Mouse (Mus musculus) myocyte (in vitro differentiated cells): ENCODE data around the gene Gm20388. TPM values are rescaled to one million over a fixed set of nuclear protein-coding genes. Genes with fewer than 3 reads are reported as not detected.
A peak's percentile ranks its signal among the peaks of the same experiment; 100 is the strongest.

ENCODE experiments used
- H3K27me3 ChIP-seq: one replicate; pipeline ENCODE4 v1.6.1; 2011; ENCODE audit not compliant: control insufficient read depth, insufficient read depth, insufficient read length
- H3K36me3 ChIP-seq: one replicate; pipeline ENCODE4 v1.6.1; 2011; ENCODE audit not compliant: control insufficient read depth, insufficient read depth
- H3K4me2 ChIP-seq: one replicate; pipeline ENCODE4 v1.6.1; 2011; ENCODE audit warnings: low read depth, control low read depth
- H3K4me3 ChIP-seq: one replicate; pipeline ENCODE4 v1.5.1; 2011; ENCODE audit warnings: mild to moderate bottlenecking, control low read depth, moderate library complexity
- H3K79me2 ChIP-seq: one replicate; pipeline ENCODE4 v1.6.1; 2011; ENCODE audit not compliant: control insufficient read depth, insufficient read depth
- H3ac ChIP-seq: one replicate; pipeline ENCODE4 v1.6.1; 2011; ENCODE audit not compliant: control insufficient read depth, insufficient read length
- CEBPB ChIP-seq: IDR thresholded peaks from 2 replicates; pipeline ENCODE4 v1.6.1; 2011; ENCODE audit warnings: mild to moderate bottlenecking, moderate library complexity; ENCODE audit not compliant: poor library complexity, insufficient read depth, severe bottlenecking
- E2F4 ChIP-seq: IDR thresholded peaks from one replicate; pipeline ENCODE4 v1.6.1; 2011; ENCODE audit warnings: mild to moderate bottlenecking, control low read depth, moderate library complexity; ENCODE audit not compliant: insufficient read depth
- MAX ChIP-seq: IDR thresholded peaks from one replicate; pipeline ENCODE4 v1.6.1; 2011; ENCODE audit warnings: low read depth, mild to moderate bottlenecking, control low read depth
- MYOD1 ChIP-seq, 3 experiments: IDR thresholded peaks; one replicate each; pipeline ENCODE4 v1.6.1; 2011; ENCODE audit warnings: control low read depth in 2 of 3, low read depth in 2 of 3, mild to moderate bottlenecking in 2 of 3, moderate library complexity in 1 of 3; ENCODE audit not compliant: insufficient read length in 2 of 3, control insufficient read depth in 1 of 3
- MYOG ChIP-seq, 3 experiments: IDR thresholded peaks; one replicate each; pipeline ENCODE4 v1.6.1; 2011; ENCODE audit warnings: control low read depth in 2 of 3, low read depth in 2 of 3, mild to moderate bottlenecking in 2 of 3; ENCODE audit not compliant: insufficient read length in 2 of 3, control insufficient read depth in 1 of 3, insufficient read depth in 1 of 3
- POLR2A ChIP-seq: IDR thresholded peaks from one replicate; pipeline ENCODE4 v1.6.1; 2011; ENCODE audit warnings: low read depth, mild to moderate bottlenecking, control low read depth, moderate library complexity; ENCODE audit not compliant: insufficient read length
- POLR2AphosphoS2 ChIP-seq: IDR thresholded peaks from one replicate; pipeline ENCODE4 v1.6.1; 2011; ENCODE audit warnings: low read depth, control low read depth; ENCODE audit not compliant: insufficient read length
- REST ChIP-seq: IDR thresholded peaks from one replicate; pipeline ENCODE4 v1.6.1; 2011; ENCODE audit warnings: mild to moderate bottlenecking, control low read depth, moderate library complexity; ENCODE audit not compliant: insufficient read depth, insufficient read length
- SRF ChIP-seq: IDR thresholded peaks from one replicate; pipeline ENCODE4 v1.6.1; 2011; ENCODE audit warnings: low read depth; ENCODE audit not compliant: control insufficient read depth, insufficient read length
- TCF12 ChIP-seq: IDR thresholded peaks from one replicate; pipeline ENCODE4 v1.6.1; 2011; ENCODE audit warnings: mild to moderate bottlenecking, control low read depth; ENCODE audit not compliant: poor library complexity, insufficient read depth, severe bottlenecking
- TCF3 ChIP-seq: IDR thresholded peaks from one replicate; pipeline ENCODE4 v1.6.1; 2011; ENCODE audit warnings: low read depth, control low read depth; ENCODE audit not compliant: insufficient read length
- USF1 ChIP-seq: IDR thresholded peaks from one replicate; pipeline ENCODE4 v1.6.1; 2011; ENCODE audit warnings: low read depth, mild to moderate bottlenecking, control low read depth, moderate library complexity
- polyA plus RNA-seq: library from polyadenylated mRNA; unstranded; fragments of >200 nt; fragmentation: generic; extraction: Trizol; gene quantifications from one replicate; pipeline ENCODE4 v1.2.1, GENCODE M21; 2012; ENCODE audit warnings: missing spikeins

The Gm20388 gene
- polyA plus RNA-seq, 1 experiment, result 15.3 TPM

DNA sequence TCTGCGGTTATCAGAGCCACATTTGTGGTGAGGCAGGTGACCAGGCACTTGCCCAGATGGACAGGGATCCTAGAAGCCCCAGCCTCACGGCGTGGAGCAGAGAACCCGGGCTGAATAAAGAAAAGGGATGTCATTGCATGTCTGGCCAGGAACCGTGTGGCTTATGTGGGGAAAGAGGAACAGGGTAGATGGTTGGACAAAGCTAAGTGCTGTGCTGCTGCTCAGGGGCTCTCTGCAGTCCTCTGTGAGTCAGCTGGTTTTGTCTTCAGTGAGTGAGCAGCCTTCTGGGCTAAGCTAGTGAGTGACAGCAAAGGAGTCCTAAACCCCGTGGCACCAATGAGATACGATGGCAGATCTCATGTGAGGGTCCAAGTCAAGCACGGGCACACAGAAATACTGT, 220.5 kb downstream of the Gm20388 start:
- no peak overlapping the region for H3K4me2 ChIP-seq
- no peaks in the 10 kb centered on the region for H3K27me3 ChIP-seq
- H3K4me3 ChIP-seq, result no peak overlapping the region
- H3ac ChIP-seq, result no peak overlapping the region
- H3K79me2 ChIP-seq, result no peaks in the 10 kb centered on the region
- TF ChIP-seq MYOD1 (IDR thresholded peaks at IDR 0.05; ENCODE audit: control insufficient read depth in 1 of 3, insufficient read length in 2 of 3, low read depth in 2 of 3) (no peak), MAX (no peak), USF1 (no peak), TCF3 (no peak), MYOG (IDR thresholded peaks at IDR 0.05; ENCODE audit: control insufficient read depth in 1 of 3, insufficient read depth in 1 of 3, insufficient read length in 2 of 3, low read depth in 2 of 3) (no peak), CEBPB (no peak), POLR2AphosphoS2 (no peak), REST (no peak), SRF (no peak), TCF12 (no peak), POLR2A (no peak), E2F4 (no peak)
- H3K36me3 ChIP-seq, result no peaks in the 10 kb centered on the region

DNA sequence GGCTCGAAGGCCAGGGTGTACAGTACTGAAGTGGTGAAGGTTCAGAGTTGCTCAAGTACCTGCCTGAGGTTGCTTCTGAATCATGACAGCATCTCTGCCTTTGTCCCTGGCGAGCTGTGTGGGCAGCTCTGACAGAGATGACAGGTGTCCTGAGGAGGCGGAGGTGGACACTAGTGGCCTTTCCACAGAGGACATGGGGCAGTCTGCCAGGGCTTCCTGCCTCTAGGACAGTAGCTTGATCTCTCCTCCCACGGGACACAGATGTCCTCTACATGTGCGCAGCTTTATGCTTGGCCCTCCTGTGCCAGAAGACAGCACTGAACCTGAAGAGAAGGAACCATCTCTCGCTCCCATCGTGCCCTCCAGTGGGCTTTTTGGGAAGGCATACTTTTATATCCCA, 222.5 kb downstream of the Gm20388 start:
- Histone ChIP-seq H3K27me3 (no peaks in the 10 kb centered on the region), H3K79me2 (no peaks in the 10 kb centered on the region), H3ac (no peak overlapping the region), H3K4me3 (no peak overlapping the region), H3K4me2 (no peak overlapping the region), H3K36me3 (no peaks in the 10 kb centered on the region)
- TF ChIP-seq TCF3, result no peak
- peak in 1 of 3 experiments; percentile 66 for TF ChIP-seq MYOD1 (IDR thresholded peaks at IDR 0.05; ENCODE audit: control insufficient read depth in 1 of 3, insufficient read length in 2 of 3, low read depth in 2 of 3)
- no peak for TF ChIP-seq POLR2AphosphoS2
- TF ChIP-seq MAX, result no peak
- no peak for TF ChIP-seq REST
- no peak for TF ChIP-seq USF1

DNA sequence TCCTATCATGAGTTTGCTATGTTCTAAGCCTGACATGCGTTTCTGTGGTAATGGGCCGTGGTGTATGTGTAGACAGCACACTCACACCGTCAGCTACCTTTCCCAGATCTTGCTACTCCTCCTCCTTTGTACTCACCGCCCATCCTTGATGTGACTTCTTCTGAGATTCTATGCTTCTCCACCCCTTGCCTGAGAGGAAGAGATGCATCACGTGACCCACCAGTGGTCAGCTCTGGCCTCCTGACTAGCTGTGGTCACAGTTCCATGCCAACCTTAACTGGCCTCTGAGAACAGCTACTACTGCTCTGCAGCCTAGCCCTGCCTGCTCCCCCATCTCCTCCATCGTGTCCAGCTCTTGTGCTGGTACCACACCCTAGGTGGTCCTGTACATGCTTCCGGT, 225.0 kb downstream of the Gm20388 start:
- H3K36me3 ChIP-seq, result no peaks in the 10 kb centered on the region
- no peaks in the 10 kb centered on the region for H3K79me2 ChIP-seq
- H3K27me3 ChIP-seq, result no peaks in the 10 kb centered on the region
- no peak overlapping the region for H3K4me3 ChIP-seq
- H3K4me2 ChIP-seq, result no peak overlapping the region
- TF ChIP-seq TCF12 (no peak), USF1 (peak; percentile 86)
- H3ac ChIP-seq, result no peak overlapping the region

DNA sequence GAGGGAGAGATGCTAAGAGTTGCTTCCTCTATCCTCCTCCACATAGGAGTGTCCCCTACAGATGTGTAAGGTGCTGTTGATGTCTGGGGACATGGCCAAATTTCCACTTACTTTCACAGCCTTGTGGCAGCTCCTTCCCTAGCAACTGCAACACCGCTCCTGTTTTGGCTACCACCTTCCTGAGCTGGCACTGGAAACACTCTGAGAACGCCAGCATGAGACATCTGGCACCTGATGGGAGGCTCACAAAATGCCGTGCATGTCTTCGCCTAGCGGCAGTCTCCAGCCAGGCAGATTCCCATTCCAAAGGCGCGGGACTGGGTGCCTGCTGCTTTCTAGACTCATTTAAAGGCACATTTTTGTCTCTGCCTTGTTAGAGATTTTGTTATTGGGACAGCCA, 226.0 kb downstream of the Gm20388 start:
- no peaks in the 10 kb centered on the region for H3K27me3 ChIP-seq
- TF ChIP-seq POLR2AphosphoS2, result no peak
- H3K36me3 ChIP-seq, result no peaks in the 10 kb centered on the region
- H3K4me2 ChIP-seq, result no peak overlapping the region
- H3K4me3 ChIP-seq, result no peak overlapping the region
- no peak overlapping the region for H3ac ChIP-seq
- no peaks in the 10 kb centered on the region for H3K79me2 ChIP-seq

DNA sequence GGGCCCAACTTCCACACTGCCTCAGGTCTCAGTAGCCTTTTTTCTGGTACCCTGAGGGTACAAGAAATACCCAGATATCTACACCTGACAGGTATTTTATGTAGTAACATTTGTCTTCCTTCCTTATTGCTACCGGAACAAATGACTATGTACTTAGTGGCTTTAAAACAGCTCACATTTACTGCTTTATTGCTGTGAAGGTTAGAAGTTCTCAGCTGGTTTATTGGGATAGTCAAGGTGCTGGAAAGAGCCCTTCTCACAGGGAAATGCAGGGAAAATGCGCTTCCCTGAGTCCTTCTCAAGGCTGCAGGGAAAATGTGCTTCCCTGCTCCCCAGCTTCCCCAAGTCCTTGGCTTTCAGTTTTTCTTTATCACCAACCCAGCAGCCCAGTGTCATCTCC, 228.3 kb downstream of the Gm20388 start:
- no peak for TF ChIP-seq MYOD1 (IDR thresholded peaks at IDR 0.05; ENCODE audit: control insufficient read depth in 1 of 3, insufficient read length in 2 of 3, low read depth in 2 of 3)
- TF ChIP-seq TCF12, result no peak
- TF ChIP-seq USF1, result no peak
- TF ChIP-seq MAX, result no peak
- no peak for TF ChIP-seq REST
- no peak for TF ChIP-seq TCF3
- no peak for TF ChIP-seq CEBPB
- no peak for TF ChIP-seq MYOG (IDR thresholded peaks at IDR 0.05; ENCODE audit: control insufficient read depth in 1 of 3, insufficient read depth in 1 of 3, insufficient read length in 2 of 3, low read depth in 2 of 3)
- TF ChIP-seq E2F4, result no peak
- no peak for TF ChIP-seq POLR2A
- no peak for TF ChIP-seq POLR2AphosphoS2
- no peak for TF ChIP-seq SRF
- H3K4me3 ChIP-seq, result no peak overlapping the region
- no peak overlapping the region for H3ac ChIP-seq
- H3K36me3 ChIP-seq, result no peaks in the 10 kb centered on the region
- H3K79me2 ChIP-seq, result no peaks in the 10 kb centered on the region
- no peak overlapping the region for H3K4me2 ChIP-seq
- H3K27me3 ChIP-seq, result no peaks in the 10 kb centered on the region

DNA sequence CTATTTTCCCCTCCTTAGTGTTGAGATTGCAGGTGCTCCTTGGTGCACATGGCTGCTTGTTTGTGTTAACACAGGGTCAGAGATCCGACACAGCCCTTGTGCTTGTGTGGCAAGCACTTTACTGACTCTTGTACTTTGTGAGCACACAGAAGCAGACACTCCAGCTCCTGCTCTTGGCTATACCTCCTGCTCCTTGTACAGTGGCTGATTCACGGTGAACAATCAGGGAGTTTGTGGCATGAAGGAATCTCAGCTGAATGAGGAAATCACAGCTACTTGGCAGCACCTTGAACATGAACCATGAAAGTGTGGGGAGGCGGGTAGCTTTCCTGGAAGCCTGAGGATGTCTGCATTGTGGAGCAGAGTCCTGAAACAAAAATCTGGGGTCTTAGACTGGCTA, 230.1 kb downstream of the Gm20388 start:
- TF ChIP-seq CEBPB (no peak), SRF (no peak), REST (no peak), TCF12 (no peak), POLR2A (no peak), TCF3 (no peak), POLR2AphosphoS2 (no peak), E2F4 (no peak), MAX (no peak), MYOG (IDR thresholded peaks at IDR 0.05; ENCODE audit: control insufficient read depth in 1 of 3, insufficient read depth in 1 of 3, insufficient read length in 2 of 3, low read depth in 2 of 3) (no peak), MYOD1 (IDR thresholded peaks at IDR 0.05; ENCODE audit: control insufficient read depth in 1 of 3, insufficient read length in 2 of 3, low read depth in 2 of 3) (no peak), USF1 (no peak)
- no peak overlapping the region for H3K4me2 ChIP-seq
- no peaks in the 10 kb centered on the region for H3K36me3 ChIP-seq
- H3K79me2 ChIP-seq, result no peaks in the 10 kb centered on the region
- H3ac ChIP-seq, result no peak overlapping the region
- H3K4me3 ChIP-seq, result no peak overlapping the region
- H3K27me3 ChIP-seq, result no peaks in the 10 kb centered on the region
